Mouse (Mus musculus) lung, postnatal 0 days (tissue): Measurements from ENCODE around the gene Ywhag. TPM values are rescaled to one million over a fixed set of nuclear protein-coding genes. Genes with fewer than 3 reads are reported as not detected.
A peak's percentile ranks its signal among the peaks of the same experiment; 100 is the strongest.

Experiments
- ATAC-seq: fragments of 200-750 bp; cut with Nextera tagmentation; 2 replicates; pipeline ENCODE4 v1.8.0; 2017; ENCODE audit warnings: moderate library complexity
- DNase-seq: peaks from one replicate; pipeline ENCODE4 v3.0.0-alpha.2; 2016; ENCODE audit warnings: low spot score
- H3K27ac ChIP-seq: fragments of 300-500 bp; sonication (generic); 2 replicates; pipeline ENCODE4 v1.5.1; 2014; ENCODE audit warnings: antibody characterized with exemption, mild to moderate bottlenecking, low read length, mixed read lengths
- H3K27me3 ChIP-seq: fragments of 300-500 bp; sonication (generic); replicated peaks from 2 replicates; pipeline ENCODE4 v1.6.1; 2014; ENCODE audit warnings: low read length, mixed read lengths; ENCODE audit not compliant: insufficient read depth
- H3K36me3 ChIP-seq: fragments of 300-500 bp; sonication (generic); 2 replicates; pipeline ENCODE4 v1.6.1; 2014; ENCODE audit warnings: low read length, mixed read lengths; ENCODE audit not compliant: insufficient read depth
- H3K4me1 ChIP-seq: fragments of 300-500 bp; sonication (generic); 2 replicates; pipeline ENCODE4 v1.6.1; 2014; ENCODE audit warnings: antibody characterized with exemption, low read depth, low read length, mixed read lengths; ENCODE audit not compliant: insufficient read depth
- H3K4me2 ChIP-seq: fragments of 300-500 bp; sonication (generic); replicated peaks from 2 replicates; pipeline ENCODE4 v1.6.1; 2014; ENCODE audit warnings: low read depth, mild to moderate bottlenecking, low read length, moderate library complexity, mixed read lengths
- H3K4me3 ChIP-seq: fragments of 300-500 bp; sonication (generic); 2 replicates; pipeline ENCODE4 v1.5.1; 2014; ENCODE audit warnings: low read depth, low read length
- H3K9ac ChIP-seq: fragments of 300-500 bp; sonication (generic); replicated peaks from 2 replicates; pipeline ENCODE4 v1.6.1; 2014; ENCODE audit warnings: low read depth, mild to moderate bottlenecking
- H3K9me3 ChIP-seq: fragments of 300-500 bp; sonication (generic); 2 replicates; pipeline ENCODE4 v1.6.1; 2016; ENCODE audit warnings: low read length, mixed read lengths
- CTCF ChIP-seq: IDR thresholded peaks from 2 replicates; pipeline ENCODE4 v1.5.1; 2016; ENCODE audit warnings: antibody characterized with exemption, mild to moderate bottlenecking
- EP300 ChIP-seq: IDR thresholded peaks from 2 replicates; pipeline ENCODE4 v1.6.1; 2016; ENCODE audit warnings: antibody characterized with exemption, mild to moderate bottlenecking, control low read depth
- WGBS: fragments of 180-500 bp; shearing (Covaris S2); extraction: QIAGEN DNeasy Blood & Tissue Kit; methylation state at CpG from one replicate; pipeline ENCODE4 v1.1.7; 2014; 5-methylcytosine and 5-hydroxymethylcytosine counted together
- polyA plus RNA-seq: library from polyadenylated mRNA; unstranded; fragments of >200 nt; fragmentation: Nextera tagmentation; extraction: Ambion mirVana; gene quantifications from 2 replicates; pipeline ENCODE4 v1.2.1, GENCODE M21; 2015

Gene Ywhag
- polyA plus RNA-seq, 1 experiment from 2014 or later: 75.5 TPM

- no peaks in the 10 kb centered on the region for H3K27me3 ChIP-seq
- H3K9ac ChIP-seq: peak overlapping the region; percentile 84
- peaks cover 9% of the 10 kb centered on the region for H3K4me1 ChIP-seq
- H3K36me3 ChIP-seq: no peaks in the 10 kb centered on the region
- no peaks in the 10 kb centered on the region for H3K9me3 ChIP-seq
- peak; percentile 92 for ATAC-seq
- H3K4me2 ChIP-seq: peak overlapping the region; percentile 92
- H3K27ac ChIP-seq: peak overlapping the region; percentile 94
- peak; percentile 100 for DNase-seq
- under 1% methylated on average over 61 of the region's 64 CpGs for WGBS
- peak overlapping the region; percentile 58 for H3K4me3 ChIP-seq
- peak; percentile 39 for TF ChIP-seq CTCF
- no peak for TF ChIP-seq EP300
Observed at GRCm38 (mm10) chr5:135962492-135963279, 28.3 kb upstream of the Ywhag start.

- 1% methylated on average over 11 of the region's 11 CpGs for WGBS
Observed at GRCm38 (mm10) chr5:135962125-135962491, 27.7 kb upstream of the Ywhag start.

GRCm38 (mm10) chr5:135960909-135961635 is 26.7 kb upstream of the Ywhag start:
- TF ChIP-seq EP300 (no peak), CTCF (no peak)
- DNase-seq (no peak), ATAC-seq (no peak)
- Histone ChIP-seq H3K36me3 (no peaks in the 10 kb centered on the region), H3K4me3 (no peak overlapping the region), H3K4me2 (peak overlapping the region; percentile 92; the same call in 1 of the 2 replicates), H3K9me3 (no peaks in the 10 kb centered on the region), H3K9ac (no peak overlapping the region), H3K27me3 (no peaks in the 10 kb centered on the region), H3K27ac (peak overlapping the region; percentile 94), H3K4me1 (peaks cover 9% of the 10 kb centered on the region)
- WGBS: 96% methylated on average over 15 of the region's 15 CpGs

More at GRCm38 (mm10) chr5:135962125-135962491, 27.7 kb upstream of the Ywhag start:
- peak overlapping the region; percentile 92 for H3K4me2 ChIP-seq
- no peak overlapping the region for H3K9ac ChIP-seq
- H3K4me1 ChIP-seq: peaks cover 9% of the 10 kb centered on the region
- no peak for TF ChIP-seq CTCF
- peak; percentile 55 for TF ChIP-seq EP300
- H3K27ac ChIP-seq: peak overlapping the region; percentile 94
- peak overlapping the region; percentile 28; the same call in 1 of the 2 replicates for H3K4me3 ChIP-seq
- H3K36me3 ChIP-seq: no peaks in the 10 kb centered on the region
- DNase-seq (no peak), ATAC-seq (no peak)
- H3K27me3 ChIP-seq: no peaks in the 10 kb centered on the region
- no peaks in the 10 kb centered on the region for H3K9me3 ChIP-seq

- Histone ChIP-seq H3K4me3 (no peak overlapping the region), H3K9ac (no peak overlapping the region), H3K36me3 (no peaks in the 10 kb centered on the region), H3K27ac (no peak overlapping the region), H3K27me3 (no peaks in the 10 kb centered on the region), H3K9me3 (no peaks in the 10 kb centered on the region), H3K4me2 (no peak overlapping the region), H3K4me1 (peaks cover 9% of the 10 kb centered on the region)
- DNase-seq: no peak
- 92% methylated on average over 7 of the region's 7 CpGs for whole genome bisulfite sequencing
- TF ChIP-seq EP300: no peak
- no peak for TF ChIP-seq CTCF
- no peak for ATAC-seq
Observed at GRCm38 (mm10) chr5:135959911-135960310, 25.5 kb upstream of the Ywhag start.

GRCm38 (mm10) chr5:135958367-135958766 is 24.0 kb upstream of the Ywhag start:
- H3K27ac ChIP-seq: peak overlapping the region; percentile 85; the same call in 1 of the 2 replicates
- H3K4me2 ChIP-seq: peak overlapping the region; percentile 44
- DNase-seq: no peak
- peaks cover 9% of the 10 kb centered on the region for H3K4me1 ChIP-seq
- no peak overlapping the region for H3K9ac ChIP-seq
- no peaks in the 10 kb centered on the region for H3K27me3 ChIP-seq
- WGBS: 90% methylated on average over 4 of the region's 4 CpGs
- no peaks in the 10 kb centered on the region for H3K36me3 ChIP-seq
- H3K9me3 ChIP-seq: no peaks in the 10 kb centered on the region
- ATAC-seq: no peak
- H3K4me3 ChIP-seq: no peak overlapping the region
- TF ChIP-seq EP300 (no peak), CTCF (no peak)

GRCm38 (mm10) chr5:135957207-135957974 is 23.0 kb upstream of the Ywhag start:
- peak overlapping the region; percentile 19 for H3K4me3 ChIP-seq
- WGBS: 7% methylated on average over 28 of the region's 28 CpGs
- peak overlapping the region; percentile 24; the same call in 1 of the 2 replicates for H3K9ac ChIP-seq
- peak overlapping the region; percentile 46 for H3K4me2 ChIP-seq
- TF ChIP-seq CTCF: no peak; the same call in 1 of the 2 replicates
- peak; percentile 76; the same call in 1 of the 2 replicates for TF ChIP-seq EP300
- H3K27me3 ChIP-seq: no peaks in the 10 kb centered on the region
- no peaks in the 10 kb centered on the region for H3K9me3 ChIP-seq
- H3K36me3 ChIP-seq: no peaks in the 10 kb centered on the region
- H3K27ac ChIP-seq: peak overlapping the region; percentile 85
- DNase-seq (peak; percentile 100), ATAC-seq (peak; percentile 83)
- H3K4me1 ChIP-seq: peaks cover 9% of the 10 kb centered on the region
